Mouse (Mus musculus) liver, postnatal 0 days (tissue): ENCODE measurements around the gene Gabrb3.

Experiments
- CTCF ChIP-seq: sonication (generic); IDR thresholded peaks from 2 replicates; pipeline ENCODE4 v1.5.1; 2016; ENCODE audit warnings: antibody characterized with exemption, low read depth
- EP300 ChIP-seq: IDR thresholded peaks from 2 replicates; pipeline ENCODE4 v1.6.1; 2016; ENCODE audit warnings: antibody characterized with exemption, low read depth, mild to moderate bottlenecking

GRCm38 (mm10) chr7:57393551-57393950 is 25.9 kb upstream of the Gabrb3 start:
- TF ChIP-seq EP300 (no peak), CTCF (no peak)
